Mouse (Mus musculus): ENCODE measurements at regions not wholly inside any gene's neighbourhood (a gene's known extent, or its start where the extent isn't known, plus 50 kb on each side); places are given as distances from the start of the nearest gene placed in this dataset.

GRCm38 (mm10) chr4:55802101-55802500 is 269.8 kb upstream of the Klf4 start:
- TF ChIP-seq POLR2A (IDR thresholded peaks at IDR 0.05; ENCODE audit: insufficient read length, low read depth) (no peak), MAX (IDR thresholded peaks at IDR 0.05; ENCODE audit: low read depth) (no peak), E2F4 (IDR thresholded peaks at IDR 0.05; ENCODE audit: insufficient read depth) (no peak), TCF3 (IDR thresholded peaks at IDR 0.05; ENCODE audit: insufficient read length, low read depth) (no peak)

Measured in myocyte (in vitro differentiated cells).